Mouse (Mus musculus) cerebellum, adult 2 months (tissue): ENCODE data around the gene Tspan3.

Experiments used
- CTCF ChIP-seq: fragments of 200-500 bp; IDR thresholded peaks from 2 replicates; pipeline ENCODE4 v1.5.1; 2011; ENCODE audit warnings: low read depth, mild to moderate bottlenecking, control low read depth, low read length, moderate library complexity, borderline replicate concordance; ENCODE audit not compliant: insufficient read depth
- POLR2A ChIP-seq: fragments of 200-500 bp; IDR thresholded peaks from 2 replicates; pipeline ENCODE4 v1.6.1; 2011; ENCODE audit warnings: low read length, control low read depth, borderline replicate concordance; ENCODE audit not compliant: insufficient read depth

DNA sequence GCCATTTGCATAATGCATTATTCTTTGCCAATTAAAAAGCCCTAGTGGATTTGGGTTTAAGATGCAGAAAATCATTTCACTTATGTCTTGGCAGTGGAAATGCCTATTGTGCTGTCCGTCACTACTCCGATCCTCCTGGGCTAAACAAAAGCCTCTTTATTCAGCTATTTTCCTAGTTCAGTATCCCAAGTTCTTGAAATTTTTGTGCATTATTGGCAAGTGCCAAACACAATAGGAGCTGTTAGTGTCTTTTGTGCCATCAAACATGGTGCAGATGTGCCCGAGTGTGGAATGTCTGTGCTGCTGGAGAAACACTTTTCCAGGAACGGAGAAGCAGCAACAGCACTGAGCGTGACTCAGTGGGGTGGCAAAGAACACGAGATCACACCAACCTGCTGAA lies 2.4 kb upstream of the Tspan3 start:
- TF ChIP-seq POLR2A = no peak
- no peak for TF ChIP-seq CTCF
